Mouse (Mus musculus) frontal cortex, postnatal 10 days (tissue): ENCODE data around the gene Cnnm2.
"Not testable (repeated sequence)": the region's sequence is repeated elsewhere in the genome, so short reads cannot be mapped to it uniquely, and the experiment has no call there.

Experiments used
- DNase-seq, 2 experiments: peaks; one replicate each; pipeline ENCODE4 v3.0.0; 2022; ENCODE audit warnings: low spot score in 2 of 2, mixed read lengths in 1 of 2

Cnnm2 gene

DNA sequence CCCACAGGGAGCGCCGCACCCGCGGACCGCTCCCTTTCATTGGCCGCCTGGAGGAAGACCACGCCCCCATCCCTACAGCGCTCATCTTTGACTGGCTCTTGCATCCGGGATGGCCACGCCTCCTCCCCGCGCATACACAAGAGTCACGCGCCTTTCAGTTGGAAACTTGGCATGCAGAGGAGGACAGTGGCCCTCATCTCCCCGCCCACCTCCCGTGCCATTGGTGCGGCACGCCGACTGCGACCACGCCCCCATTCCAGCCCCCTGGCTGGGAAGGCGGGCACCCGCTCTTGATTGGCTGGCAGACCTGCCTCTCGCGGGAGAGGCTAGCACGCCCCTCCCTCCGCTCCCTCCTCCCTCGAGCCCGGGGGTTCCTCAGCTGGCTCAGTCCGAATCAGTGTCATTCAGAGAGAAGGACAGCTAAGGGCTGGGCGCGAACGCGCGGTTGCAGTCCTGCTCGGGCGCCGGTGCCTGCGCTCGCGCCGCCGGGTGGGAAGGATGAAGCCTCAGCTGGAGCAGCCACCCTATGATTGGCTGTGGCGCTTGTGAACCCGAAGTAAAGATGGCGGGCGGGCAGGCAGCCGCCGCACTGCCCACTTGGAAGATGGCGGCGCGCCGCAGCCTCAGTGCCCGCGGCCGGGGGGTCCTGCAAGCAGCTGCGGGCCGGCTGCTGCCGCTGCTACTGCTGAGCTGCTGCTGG lies at the start of gene Cnnm2:
TSS of gene Cnnm2 (plus strand) at position 350 of the 700 bp plus-strand sequence.
- DNase-seq: peak; percentile 100

DNA sequence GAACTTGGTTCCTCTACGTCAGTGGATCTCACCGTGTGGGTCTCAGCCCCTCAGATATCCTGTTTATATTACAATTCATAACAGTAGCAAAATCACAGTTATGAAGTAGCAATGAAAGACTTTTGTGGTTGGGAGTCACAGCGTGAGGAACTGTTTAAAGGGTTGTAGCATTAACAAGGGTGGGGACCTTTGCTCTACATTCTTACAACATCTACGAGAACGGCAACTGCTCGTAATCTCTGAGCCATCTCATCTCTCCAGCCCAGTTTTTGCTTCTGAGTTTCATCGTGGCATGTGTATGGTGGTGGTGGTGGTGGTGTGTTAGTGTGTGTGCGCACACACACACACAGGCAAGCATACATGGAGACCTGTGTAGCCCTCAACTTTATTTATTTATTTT lies 47.2 kb upstream of the Cnnm2 start:
- DNase-seq: no peak

DNA sequence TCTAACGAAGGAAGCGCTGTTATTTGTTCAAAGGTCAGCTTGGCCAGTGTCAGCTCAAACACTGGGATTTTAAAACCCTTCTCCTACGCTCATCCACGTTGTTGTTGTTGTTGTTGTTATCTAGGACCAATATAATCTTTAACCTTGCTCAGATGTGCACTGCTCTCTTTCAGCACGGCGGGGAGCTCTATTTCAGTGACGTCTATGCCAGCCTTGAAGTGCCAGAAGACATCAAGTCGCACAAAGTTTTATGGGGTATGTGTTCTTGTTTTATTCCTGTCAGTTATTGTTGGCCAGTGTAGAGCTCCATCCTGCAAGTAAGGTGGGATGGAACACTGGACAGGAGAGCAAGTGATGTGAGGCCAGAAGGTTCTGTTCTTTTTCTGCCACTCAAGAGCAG lies 46.4 kb upstream of the Cnnm2 start:
- no peak for DNase-seq

DNA sequence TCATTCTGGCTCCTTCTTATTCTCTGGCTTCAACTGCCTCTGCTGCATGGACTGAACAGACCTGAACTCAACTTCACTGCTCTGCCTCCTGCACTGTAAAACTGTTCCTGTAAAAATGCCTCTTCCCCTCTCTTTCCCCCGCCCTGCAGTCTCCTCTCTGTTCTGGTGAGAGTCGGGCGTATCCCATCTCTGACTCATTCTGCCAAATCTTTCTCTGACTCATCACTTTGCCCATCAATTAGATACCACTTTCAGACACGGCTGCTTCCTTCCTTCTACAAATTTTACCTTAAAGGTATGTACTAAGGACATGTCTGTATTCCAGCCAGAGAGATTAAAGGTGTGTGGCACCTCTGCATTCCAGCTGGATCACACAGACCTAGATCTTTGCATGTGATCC lies 43.2 kb upstream of the Cnnm2 start:
- DNase-seq: no peak

DNA sequence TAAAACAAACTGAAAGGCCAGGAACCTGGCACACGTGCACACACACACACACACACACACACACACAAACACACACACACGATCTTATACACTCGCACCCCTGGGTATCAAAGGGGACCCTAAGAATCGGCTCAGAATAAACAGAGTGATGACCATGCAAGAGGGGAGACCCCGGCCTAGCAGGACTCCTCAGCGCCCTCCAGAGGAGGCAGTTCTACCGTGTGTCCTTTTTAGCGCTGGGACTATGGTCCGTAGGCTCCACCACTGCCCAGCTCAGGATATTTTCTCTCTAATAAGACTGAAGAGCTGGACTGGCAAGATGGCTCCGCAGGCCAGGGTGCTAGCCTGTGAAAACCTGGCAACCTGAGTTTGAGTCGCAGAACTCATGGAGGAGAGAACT lies 37.0 kb upstream of the Cnnm2 start:
- no peak for DNase-seq

DNA sequence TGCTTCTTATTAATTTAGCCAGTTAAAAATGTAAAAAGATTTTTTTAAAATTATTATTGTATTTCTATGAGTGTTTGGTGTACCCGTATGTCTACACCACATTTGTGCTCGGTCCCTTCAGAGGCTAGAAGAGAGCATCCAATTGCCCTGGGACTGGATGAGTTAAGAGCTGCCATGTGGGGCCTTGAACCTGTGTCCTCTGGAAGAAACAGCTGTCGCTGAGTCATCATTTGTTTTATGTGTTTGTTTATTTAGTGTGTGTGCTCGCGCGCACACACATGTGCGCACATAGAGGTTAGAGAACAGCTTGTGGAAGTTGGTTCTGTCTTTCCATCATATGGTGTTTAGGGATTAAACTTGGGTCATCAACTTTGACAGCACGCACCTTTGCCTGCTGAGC lies 35.3 kb upstream of the Cnnm2 start:
- DNase-seq: no peak

DNA sequence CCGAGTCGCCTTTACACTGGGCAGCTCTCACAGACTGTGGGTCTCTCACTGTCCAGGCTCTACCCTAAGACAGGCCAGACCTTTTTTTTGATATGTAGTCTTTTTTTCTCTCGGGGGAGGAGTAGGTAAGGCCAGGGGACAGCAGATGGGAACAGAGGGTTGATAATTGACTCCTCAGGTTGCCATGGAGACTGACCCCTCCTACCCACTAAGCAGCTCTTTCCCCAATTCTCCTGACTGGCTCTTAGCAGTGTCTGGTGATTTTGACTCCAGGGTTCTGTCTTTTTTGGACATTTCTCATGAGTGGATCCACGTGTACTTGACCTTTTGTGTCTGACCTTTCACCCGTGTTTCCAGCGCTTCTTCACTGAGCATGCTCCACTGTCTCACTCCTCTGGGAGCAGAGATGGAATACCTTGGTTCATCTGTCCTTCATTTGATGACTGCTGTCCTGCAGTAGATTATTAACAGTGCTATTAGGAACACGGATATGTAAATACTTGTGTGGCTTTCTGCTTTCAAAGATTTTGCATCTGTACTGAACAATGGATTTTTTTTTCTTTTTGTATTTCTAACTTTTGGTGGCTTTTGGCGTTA lies 34.2 kb upstream of the Cnnm2 start:
- DNase-seq: no peak

DNA sequence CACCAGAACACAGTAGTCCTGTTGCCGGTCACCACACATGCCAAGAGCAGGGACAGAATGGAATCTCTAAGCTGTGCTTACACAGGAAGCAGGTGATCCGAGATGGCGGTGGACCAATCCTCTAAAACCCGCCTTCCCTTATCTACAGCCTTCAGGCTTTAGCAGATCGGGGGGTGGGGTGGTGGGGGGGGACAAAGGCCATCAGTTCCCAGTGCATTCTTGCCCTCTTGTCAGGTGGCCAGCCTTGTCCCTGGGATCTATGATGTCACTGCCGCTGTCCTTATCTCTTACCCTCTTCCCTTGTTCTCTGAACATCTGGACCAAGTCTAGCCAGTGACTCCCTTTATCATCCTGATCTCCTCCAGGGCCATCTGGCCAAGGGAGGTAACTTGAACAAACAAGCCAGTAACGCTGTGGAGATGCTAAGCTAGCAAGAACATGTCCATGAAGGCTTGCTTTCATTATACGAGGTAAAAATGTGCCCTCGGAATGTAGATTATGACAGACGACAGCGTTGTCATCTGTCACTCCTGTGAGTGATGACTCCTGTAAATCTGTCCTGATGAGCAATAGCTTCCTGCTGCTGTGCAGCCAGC lies 33.4 kb upstream of the Cnnm2 start:
- DNase-seq: no peak

DNA sequence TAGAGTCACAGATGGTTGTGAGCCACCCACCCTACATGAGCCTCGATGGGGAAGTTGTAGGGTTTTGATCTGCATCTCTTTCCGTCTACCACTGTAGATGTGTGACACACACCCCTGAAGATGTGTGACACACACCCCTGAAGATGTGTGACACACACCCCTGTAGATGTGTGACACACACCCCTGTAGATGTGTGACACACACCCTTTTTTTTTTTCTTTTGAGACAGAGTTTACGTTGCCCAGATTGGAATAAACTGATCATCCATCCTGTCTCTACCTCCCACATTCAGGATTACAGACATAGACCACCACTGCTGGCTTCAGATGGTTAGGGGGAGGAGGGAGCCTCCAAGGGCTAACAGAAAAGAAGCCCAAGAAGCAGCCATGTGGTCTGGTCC lies 32.5 kb upstream of the Cnnm2 start:
- no peak for DNase-seq

DNA sequence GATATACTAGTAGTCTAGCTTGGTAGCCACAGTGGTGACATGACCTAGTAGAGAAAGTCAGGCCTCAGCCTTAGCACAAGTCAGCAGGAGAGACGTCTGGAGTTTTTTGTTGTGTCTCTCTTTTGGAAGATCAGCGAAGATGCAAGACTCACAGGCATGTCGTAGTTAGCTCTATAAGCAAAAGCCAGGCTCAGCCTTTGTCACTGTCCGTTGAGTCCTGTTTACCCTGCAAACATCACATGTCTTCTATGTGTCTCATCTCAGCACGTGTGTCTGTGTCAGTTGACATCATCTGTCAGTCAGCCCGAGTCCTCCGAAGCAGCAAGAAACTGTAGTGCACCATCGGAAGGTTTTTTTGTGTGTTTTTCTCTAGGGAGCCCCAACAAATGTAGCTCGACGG lies 30.0 kb upstream of the Cnnm2 start:
- no peak for DNase-seq

DNA sequence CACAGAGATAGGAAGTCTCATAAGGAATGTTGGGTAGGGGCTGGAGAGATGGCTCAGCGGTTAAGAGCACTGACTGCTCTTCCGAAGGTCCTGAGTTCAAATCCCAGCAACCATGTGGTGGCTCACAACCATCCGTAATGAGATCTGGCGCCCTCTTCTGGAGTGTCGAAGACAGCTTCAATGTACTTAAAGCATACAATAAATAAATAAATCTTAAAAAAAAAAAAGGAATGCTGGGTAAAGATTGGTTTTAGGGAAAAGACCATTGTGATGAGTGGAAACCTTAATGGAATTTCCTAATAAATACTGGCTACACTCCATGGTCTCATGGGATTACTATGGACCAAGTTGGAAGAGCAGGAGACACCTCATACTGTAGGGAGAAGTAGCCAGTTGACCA lies 28.7 kb upstream of the Cnnm2 start:
- DNase-seq: not testable (repeated sequence)

DNA sequence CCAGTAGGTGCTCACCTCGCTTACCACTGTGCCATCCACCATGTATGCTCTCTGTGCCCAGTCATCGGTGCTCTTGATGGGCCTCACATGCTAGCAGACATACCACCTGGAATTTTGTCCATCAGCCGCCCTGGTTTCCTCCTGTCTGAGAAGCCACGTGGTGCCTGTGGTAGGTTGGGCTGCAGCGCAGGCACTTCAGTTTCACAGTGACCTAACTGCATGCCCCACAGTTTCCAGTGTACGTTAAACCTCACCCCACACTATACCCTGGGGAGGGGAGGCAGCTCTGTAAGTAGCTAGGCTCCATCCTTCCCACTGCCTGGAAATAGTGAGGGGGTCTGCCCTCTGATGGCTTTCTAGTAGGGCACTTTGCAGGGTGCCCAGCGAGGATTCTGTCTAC lies 27.8 kb upstream of the Cnnm2 start:
- no peak for DNase-seq

DNA sequence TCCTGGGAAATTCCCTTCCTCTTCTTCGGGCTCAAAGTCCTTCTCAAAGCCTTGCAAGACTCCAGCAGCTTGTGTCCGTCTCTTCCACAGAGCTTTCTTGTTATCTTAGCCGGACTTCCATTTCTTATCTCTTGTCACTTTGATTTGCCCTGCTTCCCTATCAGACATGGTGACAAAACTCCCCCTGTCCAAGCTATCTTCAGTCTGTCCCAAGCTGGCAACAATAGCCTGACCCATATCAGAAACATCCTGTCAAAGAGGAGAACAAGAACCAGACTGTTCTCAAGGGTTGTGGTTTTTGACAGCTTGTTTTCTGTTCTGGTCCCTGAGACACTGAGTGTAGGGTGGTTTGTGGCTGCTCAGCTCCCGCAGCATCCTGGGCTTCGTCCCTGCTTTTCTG lies 26.2 kb upstream of the Cnnm2 start:
- DNase-seq: no peak

DNA sequence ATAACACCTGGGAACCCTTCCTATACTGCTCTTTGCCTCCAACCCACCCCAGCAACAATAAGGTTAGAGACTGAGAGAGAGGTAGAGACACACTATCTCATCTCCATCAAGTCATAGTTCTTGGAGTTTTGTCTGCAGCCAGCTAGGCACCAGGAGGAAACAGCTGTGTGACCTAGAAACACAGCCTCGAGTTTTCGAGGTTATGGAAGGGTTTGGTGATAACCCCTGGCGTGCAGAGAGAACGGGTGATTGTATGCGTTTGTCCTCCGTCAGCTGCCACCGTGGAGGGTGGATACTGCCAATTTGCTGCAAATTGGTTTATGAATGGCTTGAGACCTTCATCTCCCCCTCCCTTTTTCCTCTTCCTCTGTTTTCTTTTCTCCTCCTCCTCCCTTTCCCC lies 24.3 kb upstream of the Cnnm2 start:
- DNase-seq: no peak

DNA sequence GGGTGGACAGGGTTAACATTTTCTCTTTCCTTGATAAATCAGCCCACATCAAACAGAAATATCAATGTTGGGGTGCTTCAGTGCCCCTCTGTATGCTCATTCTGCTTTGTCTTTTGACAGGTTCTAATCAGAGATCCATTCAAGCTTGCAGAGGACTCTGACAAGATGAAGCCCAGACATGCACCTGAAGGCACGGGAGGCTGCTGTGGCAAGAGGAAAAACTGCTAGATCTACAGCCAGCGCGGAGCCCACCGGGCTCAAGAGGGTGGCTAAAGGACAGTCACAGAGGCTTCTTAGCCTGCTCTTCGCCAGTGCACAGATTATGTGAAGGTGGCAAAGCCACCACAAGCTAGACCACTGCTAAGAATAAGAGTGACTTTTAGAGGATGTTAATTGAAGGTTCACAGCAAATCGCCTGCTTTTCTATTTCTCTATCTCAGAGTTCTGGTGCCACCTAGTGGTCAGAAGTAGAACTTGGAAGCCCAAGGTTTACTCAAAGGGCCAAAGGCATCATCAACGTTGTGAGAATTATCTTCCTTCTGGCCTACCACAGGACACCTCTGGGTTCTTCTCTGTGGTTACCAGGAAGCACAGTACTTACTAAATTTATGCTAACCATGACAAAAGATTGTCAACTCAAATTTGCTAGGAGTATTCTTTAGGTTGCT lies 20.9 kb upstream of the Cnnm2 start:
- peak; percentile 27 to 67 for DNase-seq

DNA sequence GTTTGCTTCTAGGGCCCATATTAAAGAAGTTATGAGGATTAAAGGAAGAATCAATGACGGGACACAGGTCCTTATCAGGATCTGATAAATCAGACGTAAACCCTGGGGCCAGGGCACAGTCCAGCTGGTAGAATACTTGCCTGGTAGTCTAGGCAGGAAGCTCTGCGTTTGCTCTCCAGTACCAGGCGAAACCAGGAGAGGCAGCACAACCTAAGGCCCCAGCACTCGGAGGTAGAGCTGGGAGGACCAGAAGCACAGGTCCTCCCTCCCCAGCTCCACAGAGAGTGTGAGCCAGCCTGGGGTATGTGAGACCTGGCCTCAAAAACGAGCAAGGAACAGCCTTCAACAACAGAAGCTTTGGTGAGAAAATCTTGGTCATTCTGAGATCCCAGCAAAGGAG lies 19.8 kb upstream of the Cnnm2 start:
- DNase-seq: no peak

DNA sequence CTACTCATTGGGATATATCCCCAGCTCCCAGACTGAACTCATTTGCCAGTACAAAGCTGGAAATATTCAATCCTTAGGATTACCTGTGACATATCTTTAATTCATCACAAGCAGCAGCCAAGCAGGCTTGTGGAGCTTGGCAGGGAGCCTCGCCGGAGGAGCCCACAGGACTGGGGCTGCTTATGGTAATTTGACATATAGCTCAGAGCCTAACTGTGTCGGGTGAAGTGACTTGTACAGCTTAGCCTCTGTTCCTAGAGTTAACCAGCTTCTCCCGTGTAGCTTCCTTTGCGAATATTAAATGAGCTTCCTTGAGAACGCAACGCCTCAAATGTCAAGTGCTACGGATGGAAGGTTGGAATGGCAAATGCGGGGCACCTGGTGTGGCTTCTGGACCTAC lies 16.7 kb upstream of the Cnnm2 start:
- DNase-seq: no peak

DNA sequence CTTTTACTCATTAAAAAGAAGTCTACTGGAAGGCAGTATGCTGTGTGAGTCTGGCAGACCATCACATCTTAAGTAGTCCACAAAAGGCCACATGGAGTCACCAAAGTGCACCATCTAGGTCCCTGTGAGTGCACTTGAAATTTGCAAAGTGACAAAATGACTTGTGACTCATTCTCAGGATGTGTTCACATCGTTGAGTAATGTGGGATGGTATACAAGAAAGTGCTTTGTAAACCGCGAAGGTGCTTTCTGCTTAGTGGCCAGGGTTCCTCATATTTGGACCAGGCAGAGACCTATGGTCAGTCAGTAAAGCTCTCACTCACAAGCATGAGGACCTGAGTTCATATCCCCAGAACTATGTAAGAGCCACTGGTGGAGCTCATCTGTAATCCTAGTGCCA lies 13.6 kb upstream of the Cnnm2 start:
- DNase-seq: no peak

DNA sequence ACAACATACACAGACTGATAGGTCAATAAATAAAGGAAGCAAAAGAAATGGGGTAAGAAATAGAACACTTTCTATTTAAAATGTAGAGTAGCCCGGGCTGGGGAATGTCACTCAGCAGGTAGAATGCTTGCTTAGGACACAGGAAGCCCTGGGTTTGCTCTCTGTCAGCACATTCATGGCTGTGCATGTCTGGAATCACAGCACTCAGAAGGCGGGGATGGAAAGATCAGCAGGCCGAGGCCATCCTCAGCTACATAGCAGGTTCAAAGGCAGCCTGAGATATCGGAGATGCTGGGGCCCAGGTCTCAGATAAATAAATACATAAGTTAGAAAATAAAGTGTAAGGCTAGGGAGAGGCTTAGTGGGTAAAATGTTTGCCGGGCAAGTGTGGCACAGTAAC lies 9.2 kb upstream of the Cnnm2 start:
- DNase-seq: no peak

DNA sequence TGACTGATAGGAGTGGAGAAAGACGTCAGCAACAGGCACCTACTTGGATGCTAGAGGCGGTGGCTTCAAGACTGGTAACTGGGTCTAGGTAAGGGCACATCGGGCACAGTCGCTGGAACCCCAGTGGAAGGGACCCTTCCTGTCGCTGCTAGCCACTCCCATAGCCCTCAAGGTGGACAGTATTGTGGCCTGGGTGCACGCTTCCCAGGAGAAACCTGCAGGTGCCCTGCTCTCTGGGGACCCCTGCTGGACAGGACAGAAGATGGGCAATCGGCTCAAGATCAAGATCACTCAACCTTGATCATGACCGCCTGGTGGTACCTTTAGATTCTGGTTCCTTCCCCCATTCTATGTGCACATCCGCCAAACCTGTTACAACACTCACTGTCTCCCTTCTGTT lies 6.3 kb upstream of the Cnnm2 start:
- DNase-seq: no peak

DNA sequence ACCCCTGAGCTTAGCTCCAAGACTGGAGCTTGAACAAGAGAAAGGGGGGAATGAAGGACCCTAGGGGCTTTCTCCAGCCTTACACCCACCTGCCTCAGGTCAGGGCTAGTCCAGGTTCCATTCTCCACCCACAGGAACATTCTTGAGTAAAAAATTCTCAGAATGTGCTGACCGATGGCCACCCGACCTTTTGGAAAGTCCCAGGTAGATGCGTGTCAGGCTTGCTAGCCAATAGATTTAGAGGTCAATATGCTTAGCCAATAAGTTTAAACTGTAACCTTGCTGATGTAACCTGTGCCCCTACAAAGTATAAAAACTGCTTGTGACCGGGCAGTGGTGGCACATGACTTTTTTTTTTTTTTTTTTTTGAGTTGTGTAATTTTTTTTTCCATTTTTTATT lies 5.2 kb upstream of the Cnnm2 start:
- no peak for DNase-seq

DNA sequence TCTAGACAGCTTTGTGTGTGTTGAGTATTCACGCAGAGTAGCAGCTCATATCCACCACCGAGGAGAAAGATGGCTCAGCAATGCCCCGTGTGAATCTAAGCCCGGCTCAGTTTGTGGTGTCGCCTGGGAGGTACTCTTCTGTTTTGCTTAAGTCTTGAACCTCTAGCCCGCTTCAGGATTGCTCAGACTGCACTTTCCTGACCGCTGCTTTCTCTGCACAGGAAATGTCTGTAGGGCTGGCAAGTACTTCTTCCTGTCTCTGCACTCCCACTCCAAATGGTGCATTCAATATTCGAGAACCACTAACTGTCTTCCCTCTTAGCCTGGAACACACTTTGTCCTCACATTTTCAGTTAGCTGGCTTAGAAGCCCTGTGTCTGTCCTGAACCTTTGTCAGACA lies 2.3 kb upstream of the Cnnm2 start:
- DNase-seq: no peak

DNA sequence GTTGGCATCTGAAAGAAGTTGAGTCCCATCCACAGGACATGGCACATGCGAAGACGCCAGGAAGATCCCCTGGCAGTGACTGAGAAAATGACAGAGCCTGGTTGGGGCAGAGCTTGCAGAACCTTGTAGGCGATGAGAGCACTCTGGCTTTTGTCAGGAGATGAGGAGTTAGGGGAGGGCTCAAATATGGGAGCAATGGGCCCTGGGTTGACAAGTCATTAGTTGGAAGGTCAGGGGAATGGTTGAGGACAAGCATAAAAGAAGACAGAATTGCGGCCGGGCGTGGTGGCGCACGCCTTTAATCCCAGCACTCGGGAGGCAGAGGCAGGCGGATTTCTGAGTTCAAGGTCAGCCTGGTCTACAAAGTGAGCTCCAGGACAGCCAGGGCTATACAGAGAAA lies 1.5 kb upstream of the Cnnm2 start:
- not testable (repeated sequence) for DNase-seq
